Mouse (Mus musculus): Measurements from ENCODE around the gene Mfsd12.

Mfsd12 gene

DNA sequence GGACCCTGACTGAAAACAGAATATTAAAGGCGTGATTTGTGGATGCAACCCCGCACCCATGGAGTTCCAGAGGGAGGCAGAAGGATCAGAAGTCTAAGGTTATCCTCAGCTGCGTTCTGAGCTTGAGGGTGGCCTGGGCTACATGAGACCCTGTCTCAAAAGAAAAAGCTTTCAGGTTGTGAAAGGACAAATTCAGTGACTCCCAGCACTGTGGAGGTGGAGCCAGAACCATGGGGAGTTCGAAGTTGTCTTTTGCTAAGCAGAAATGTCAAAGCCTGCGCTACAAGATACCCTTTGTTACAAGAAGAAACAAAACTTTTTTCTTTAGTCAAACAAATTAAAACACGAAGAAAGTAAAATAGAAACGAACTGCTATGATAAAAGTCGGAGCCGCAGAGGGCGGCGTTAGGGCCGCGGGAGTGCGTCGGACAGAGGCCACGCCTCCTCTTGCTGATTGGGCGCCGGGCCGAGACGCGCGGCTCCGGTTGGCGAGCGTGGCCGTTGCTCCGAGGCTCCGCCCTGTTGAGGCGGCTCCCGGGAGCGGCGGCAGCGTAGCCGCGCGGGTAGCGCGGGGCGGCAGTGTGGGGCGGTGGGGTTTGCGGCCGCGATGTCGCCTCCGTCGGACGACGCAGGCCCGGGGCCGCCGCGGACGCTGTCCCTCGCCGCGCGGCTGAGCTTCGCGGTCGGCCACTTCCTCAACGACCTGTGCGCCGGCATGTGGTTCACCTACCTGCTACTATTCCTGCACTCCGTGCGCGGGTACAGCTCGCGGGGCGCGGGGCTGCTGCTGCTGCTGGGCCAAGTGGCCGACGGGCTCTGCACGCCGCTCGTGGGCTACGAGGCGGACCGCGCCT lies at the start of gene Mfsd12:
Mfsd12 (plus strand) TSS at position 501 of the 854 bp plus-strand sequence.
- peaks cover 38% of the 10 kb centered on the region for H3K36me3 ChIP-seq (ENCODE audit: insufficient read depth, low read length)
- TF ChIP-seq CTCF (conservative IDR thresholded peaks at IDR 0.05; ENCODE audit: low read length) (no peak), NANOG (IDR thresholded peaks at IDR 0.05; ENCODE audit: borderline replicate concordance, low read length) (no peak), POU5F1 (IDR thresholded peaks at IDR 0.05; ENCODE audit: borderline replicate concordance, low read length) (no peak)

DNA sequence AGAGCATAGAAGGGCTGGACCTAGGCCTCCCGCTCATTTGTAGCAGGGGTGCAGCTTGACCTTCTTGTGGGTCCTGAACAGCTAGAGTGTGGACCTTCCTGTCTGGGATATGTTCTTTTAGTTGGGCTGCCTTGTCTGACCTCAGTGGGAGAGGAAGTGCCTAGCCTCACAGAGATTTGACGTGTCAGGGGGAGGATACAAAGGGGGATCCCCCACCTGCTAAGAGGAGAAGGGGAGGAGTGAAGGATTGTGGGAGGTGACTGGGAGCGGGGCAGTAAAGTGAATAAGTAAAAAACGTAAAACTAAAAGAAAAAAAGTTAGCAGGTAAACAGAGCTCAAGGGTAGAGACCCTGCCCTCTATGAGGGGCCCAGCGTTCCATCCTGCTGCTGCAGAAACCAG lies 47.7 kb upstream of the Mfsd12 start:
- H3K4me1 ChIP-seq (replicated peaks; ENCODE audit: low read depth, low read length) = peaks cover 94% of the 10 kb centered on the region
- H3K36me3 ChIP-seq (ENCODE audit: insufficient read depth, low read length) = peaks cover 96% of the 10 kb centered on the region
- H3K4me3 ChIP-seq (replicated peaks; ENCODE audit: low read length) = no peak overlapping the region
- no peaks in the 10 kb centered on the region for H3K27me3 ChIP-seq (ENCODE audit: insufficient read depth, low read length)
- H3K9me3 ChIP-seq (ENCODE audit: low read length) = no peaks in the 10 kb centered on the region
- no peak for TF ChIP-seq NANOG (IDR thresholded peaks at IDR 0.05; ENCODE audit: borderline replicate concordance, low read length)
- TF ChIP-seq POU5F1 (IDR thresholded peaks at IDR 0.05; ENCODE audit: borderline replicate concordance, low read length) = no peak
- no peak for TF ChIP-seq CTCF (conservative IDR thresholded peaks at IDR 0.05; ENCODE audit: low read length)

More for the DNA sequence above, at the start of gene Mfsd12:
- H3K4me3 ChIP-seq (replicated peaks; ENCODE audit: low read length) = peak within 1 kb of the TSS; percentile 93
- H3K9me3 ChIP-seq (ENCODE audit: low read length) = no peaks in the 10 kb centered on the region
- H3K27me3 ChIP-seq (ENCODE audit: insufficient read depth, low read length) = no peaks in the 10 kb centered on the region
- H3K4me1 ChIP-seq (replicated peaks; ENCODE audit: low read depth, low read length) = peaks cover 94% of the 10 kb centered on the region

DNA sequence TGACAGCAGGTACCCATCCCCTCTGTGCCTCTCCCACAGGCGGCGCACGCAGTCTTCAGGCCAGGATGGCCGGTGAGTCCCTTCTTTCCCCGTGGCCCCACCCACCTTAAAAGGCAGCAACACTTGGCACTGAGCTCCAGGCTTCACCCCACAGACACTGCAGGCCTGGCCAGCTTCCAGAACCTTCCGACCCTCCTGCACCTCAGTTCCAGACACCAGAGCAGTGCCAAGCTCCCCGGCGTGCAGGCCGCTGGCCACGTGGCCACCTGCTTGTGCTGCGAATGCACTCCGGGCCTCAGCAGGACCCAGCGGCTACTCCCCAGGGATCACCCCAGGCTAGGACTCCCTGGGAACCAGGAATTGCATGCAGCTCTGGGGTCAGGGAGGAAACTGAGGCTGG lies 43.7 kb upstream of the Mfsd12 start:
- Histone ChIP-seq H3K36me3 (ENCODE audit: insufficient read depth, low read length) (peaks cover 90% of the 10 kb centered on the region), H3K4me1 (replicated peaks; ENCODE audit: low read depth, low read length) (peaks cover 97% of the 10 kb centered on the region), H3K27me3 (ENCODE audit: insufficient read depth, low read length) (no peaks in the 10 kb centered on the region), H3K9me3 (ENCODE audit: low read length) (no peaks in the 10 kb centered on the region), H3K4me3 (replicated peaks; ENCODE audit: low read length) (peak overlapping the region; percentile 41)
- TF ChIP-seq CTCF (conservative IDR thresholded peaks at IDR 0.05; ENCODE audit: low read length) (no peak), NANOG (IDR thresholded peaks at IDR 0.05; ENCODE audit: borderline replicate concordance, low read length) (no peak), POU5F1 (IDR thresholded peaks at IDR 0.05; ENCODE audit: borderline replicate concordance, low read length) (no peak)

DNA sequence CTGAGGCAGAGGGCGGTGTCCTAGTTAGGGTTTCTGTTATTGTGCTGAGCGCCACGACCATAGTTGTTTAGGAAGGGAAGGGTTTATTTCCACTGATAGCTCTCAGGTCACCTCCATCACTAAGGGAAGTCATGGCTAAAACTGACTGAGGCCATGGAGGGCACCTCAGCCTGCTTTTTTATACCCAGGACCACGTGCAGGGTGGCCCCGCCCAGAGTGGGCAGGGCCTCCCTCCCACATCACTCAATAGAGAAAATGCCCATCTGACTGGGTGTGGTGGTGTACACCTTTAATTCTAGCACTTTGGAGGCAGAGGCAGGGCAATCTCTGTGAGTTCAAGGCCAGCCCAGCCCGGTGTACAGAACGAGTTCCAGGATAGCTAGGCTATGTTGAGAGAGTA lies 43.1 kb upstream of the Mfsd12 start:
- Histone ChIP-seq H3K4me3 (replicated peaks; ENCODE audit: low read length) (no peak overlapping the region), H3K9me3 (ENCODE audit: low read length) (no peaks in the 10 kb centered on the region), H3K27me3 (ENCODE audit: insufficient read depth, low read length) (no peaks in the 10 kb centered on the region), H3K36me3 (ENCODE audit: insufficient read depth, low read length) (peaks cover 90% of the 10 kb centered on the region), H3K4me1 (replicated peaks; ENCODE audit: low read depth, low read length) (peaks cover 97% of the 10 kb centered on the region)
- no peak for TF ChIP-seq NANOG (IDR thresholded peaks at IDR 0.05; ENCODE audit: borderline replicate concordance, low read length)

DNA sequence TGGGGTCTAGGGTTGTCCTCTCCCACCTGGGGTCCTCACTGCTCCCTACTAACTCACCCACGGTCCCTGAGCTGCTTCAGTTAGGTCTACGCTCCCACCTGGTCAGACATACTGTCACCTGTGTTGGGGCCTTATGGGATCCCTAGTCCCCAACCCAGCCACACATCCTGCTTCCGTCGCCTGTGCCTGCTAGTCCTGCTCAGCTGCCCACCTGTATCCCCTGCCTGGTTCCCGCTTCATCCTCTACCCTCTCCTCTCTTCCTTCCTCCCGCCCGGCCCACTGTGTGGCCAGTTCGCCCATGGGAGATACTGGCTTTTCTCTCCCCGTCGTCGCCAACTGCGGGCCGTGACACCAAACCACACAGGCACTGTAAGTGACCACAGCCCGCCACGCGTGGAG lies 41.7 kb upstream of the Mfsd12 start:
- Histone ChIP-seq H3K4me3 (replicated peaks; ENCODE audit: low read length) (no peak overlapping the region), H3K27me3 (ENCODE audit: insufficient read depth, low read length) (no peaks in the 10 kb centered on the region), H3K4me1 (replicated peaks; ENCODE audit: low read depth, low read length) (peaks cover 92% of the 10 kb centered on the region), H3K36me3 (ENCODE audit: insufficient read depth, low read length) (peaks cover 79% of the 10 kb centered on the region), H3K9me3 (ENCODE audit: low read length) (no peaks in the 10 kb centered on the region)
- TF ChIP-seq NANOG (IDR thresholded peaks at IDR 0.05; ENCODE audit: borderline replicate concordance, low read length) = no peak
- TF ChIP-seq CTCF (conservative IDR thresholded peaks at IDR 0.05; ENCODE audit: low read length) = no peak
- no peak for TF ChIP-seq POU5F1 (IDR thresholded peaks at IDR 0.05; ENCODE audit: borderline replicate concordance, low read length)

DNA sequence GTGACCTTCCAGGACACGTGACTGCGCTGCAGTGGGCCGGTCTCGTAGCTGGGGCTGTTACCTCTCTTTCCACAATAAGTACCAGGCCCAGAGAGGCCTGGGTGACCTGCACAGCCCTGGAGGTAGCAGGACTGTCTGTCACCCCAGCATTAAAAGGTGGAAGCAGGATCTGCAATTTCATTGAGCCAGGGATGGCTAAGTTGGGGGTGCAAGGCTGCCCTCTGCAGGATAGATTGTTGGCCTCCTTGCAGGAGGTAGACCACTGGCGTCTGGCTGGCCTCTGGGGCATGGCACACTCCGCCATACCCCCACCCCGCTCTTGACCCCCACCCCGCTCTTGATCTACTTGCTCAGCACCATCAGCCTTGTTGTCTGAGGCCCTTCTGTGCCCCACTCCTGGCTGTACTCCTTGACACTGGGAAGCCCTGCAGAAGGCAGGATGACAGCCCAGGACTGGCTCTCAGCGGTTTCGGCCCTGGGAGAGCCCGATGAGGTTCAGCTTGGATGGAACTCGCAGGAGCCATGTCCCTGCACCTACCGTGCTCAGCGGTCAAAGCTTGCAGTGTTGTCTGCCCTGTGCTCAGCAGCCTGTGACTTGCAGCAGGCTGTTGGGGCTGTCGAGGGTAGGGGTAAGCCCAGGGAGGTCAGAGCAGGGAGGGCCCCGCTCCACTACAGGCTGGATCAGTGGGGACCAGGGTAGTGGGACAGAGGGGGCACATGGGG lies 40.8 kb upstream of the Mfsd12 start:
- no peak for TF ChIP-seq NANOG (IDR thresholded peaks at IDR 0.05; ENCODE audit: borderline replicate concordance, low read length)
- peak; percentile 14; the same call in 1 of the 2 replicates for TF ChIP-seq CTCF (conservative IDR thresholded peaks at IDR 0.05; ENCODE audit: low read length)
- H3K9me3 ChIP-seq (ENCODE audit: low read length) = no peaks in the 10 kb centered on the region
- H3K27me3 ChIP-seq (ENCODE audit: insufficient read depth, low read length) = no peaks in the 10 kb centered on the region
- H3K4me3 ChIP-seq (replicated peaks; ENCODE audit: low read length) = peak overlapping the region; percentile 72
- H3K36me3 ChIP-seq (ENCODE audit: insufficient read depth, low read length) = peaks cover 70% of the 10 kb centered on the region
- peaks cover 83% of the 10 kb centered on the region for H3K4me1 ChIP-seq (replicated peaks; ENCODE audit: low read depth, low read length)

DNA sequence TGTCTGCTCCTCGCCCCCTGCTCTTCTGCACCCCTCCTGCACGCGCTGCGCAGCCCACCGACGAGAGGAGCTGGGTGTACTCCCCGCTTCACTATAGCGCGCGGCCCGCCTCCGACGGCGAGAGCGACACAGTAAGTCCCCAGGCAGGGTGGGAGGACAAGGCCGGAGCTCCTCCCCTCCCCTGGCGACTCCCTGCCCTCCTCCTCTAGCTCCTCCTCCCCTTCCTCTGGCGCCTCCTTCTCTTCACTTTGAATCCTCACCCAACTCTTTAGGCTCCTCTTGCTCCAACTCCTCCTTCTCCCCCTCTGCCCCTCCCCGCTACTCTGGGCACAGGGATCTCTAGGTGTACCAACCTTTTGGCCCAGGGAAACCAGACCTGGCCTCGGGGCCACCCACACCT lies 40.0 kb upstream of the Mfsd12 start:
- no peak for TF ChIP-seq CTCF (conservative IDR thresholded peaks at IDR 0.05; ENCODE audit: low read length)
- TF ChIP-seq POU5F1 (IDR thresholded peaks at IDR 0.05; ENCODE audit: borderline replicate concordance, low read length) = no peak
- no peak for TF ChIP-seq NANOG (IDR thresholded peaks at IDR 0.05; ENCODE audit: borderline replicate concordance, low read length)
- no peaks in the 10 kb centered on the region for H3K9me3 ChIP-seq (ENCODE audit: low read length)
- H3K4me3 ChIP-seq (replicated peaks; ENCODE audit: low read length) = peak overlapping the region; percentile 72
- peaks cover 83% of the 10 kb centered on the region for H3K4me1 ChIP-seq (replicated peaks; ENCODE audit: low read depth, low read length)
- peaks cover 65% of the 10 kb centered on the region for H3K36me3 ChIP-seq (ENCODE audit: insufficient read depth, low read length)
- H3K27me3 ChIP-seq (ENCODE audit: insufficient read depth, low read length) = no peaks in the 10 kb centered on the region

DNA sequence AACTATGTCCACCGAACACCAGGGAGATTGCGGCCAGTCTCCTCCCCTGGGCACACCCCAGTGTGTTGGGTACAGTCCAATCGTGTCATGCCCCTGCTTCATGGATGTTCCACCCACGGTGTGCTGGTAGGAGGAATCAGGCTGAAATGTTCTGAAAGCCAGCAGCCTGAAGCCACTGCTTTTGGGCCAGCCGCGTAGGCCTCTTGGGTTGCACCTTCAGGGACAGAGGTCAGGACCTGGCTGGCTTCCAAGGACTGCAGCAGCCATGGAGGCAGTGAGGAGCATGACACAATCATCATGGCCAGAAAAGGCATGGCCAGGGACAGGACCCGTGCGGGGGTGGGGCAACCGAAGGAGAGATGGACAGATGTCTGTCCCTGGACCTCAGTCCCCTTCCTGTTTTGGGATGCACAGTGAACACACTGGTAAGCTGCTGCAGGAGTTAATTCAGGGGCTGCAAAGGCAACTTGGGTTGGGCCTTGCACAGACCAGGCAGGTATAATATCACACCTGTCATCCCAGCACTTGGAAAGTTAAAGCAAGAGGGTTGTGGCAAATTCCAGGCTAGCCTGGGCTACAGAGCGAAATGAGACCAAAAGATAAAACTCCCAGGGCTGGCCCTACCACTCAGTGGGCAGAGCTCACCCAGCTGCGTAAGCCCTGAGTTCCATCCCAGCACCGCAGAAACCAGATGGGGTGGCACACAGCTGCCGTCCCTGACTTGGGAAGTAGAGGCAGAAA lies 38.5 kb upstream of the Mfsd12 start:
- no peaks in the 10 kb centered on the region for H3K9me3 ChIP-seq (ENCODE audit: low read length)
- no peaks in the 10 kb centered on the region for H3K27me3 ChIP-seq (ENCODE audit: insufficient read depth, low read length)
- peak overlapping the region; percentile 100; the same call in 1 of the 2 replicates for H3K4me3 ChIP-seq (replicated peaks; ENCODE audit: low read length)
- peaks cover 83% of the 10 kb centered on the region for H3K4me1 ChIP-seq (replicated peaks; ENCODE audit: low read depth, low read length)
- H3K36me3 ChIP-seq (ENCODE audit: insufficient read depth, low read length) = peaks cover 65% of the 10 kb centered on the region
- TF ChIP-seq NANOG (IDR thresholded peaks at IDR 0.05; ENCODE audit: borderline replicate concordance, low read length) = no peak
- no peak for TF ChIP-seq POU5F1 (IDR thresholded peaks at IDR 0.05; ENCODE audit: borderline replicate concordance, low read length)
- no peak for TF ChIP-seq CTCF (conservative IDR thresholded peaks at IDR 0.05; ENCODE audit: low read length)
